Mouse (Mus musculus) kidney, postnatal 36 days (tissue): ENCODE measurements at regions not wholly inside any gene's neighbourhood (a gene's known extent, or its start where the extent isn't known, plus 50 kb on each side); places are given as distances from the start of the nearest gene placed in this dataset.
"Not testable (repeated sequence)": the region's sequence is repeated elsewhere in the genome, so short reads cannot be mapped to it uniquely, and the experiment has no call there.

Source experiments
- DNase-seq, 2 experiments: peaks; one replicate each; pipeline ENCODE4 v3.0.0; 2021 to 2022; ENCODE audit warnings: mixed read lengths in 2 of 2

DNA sequence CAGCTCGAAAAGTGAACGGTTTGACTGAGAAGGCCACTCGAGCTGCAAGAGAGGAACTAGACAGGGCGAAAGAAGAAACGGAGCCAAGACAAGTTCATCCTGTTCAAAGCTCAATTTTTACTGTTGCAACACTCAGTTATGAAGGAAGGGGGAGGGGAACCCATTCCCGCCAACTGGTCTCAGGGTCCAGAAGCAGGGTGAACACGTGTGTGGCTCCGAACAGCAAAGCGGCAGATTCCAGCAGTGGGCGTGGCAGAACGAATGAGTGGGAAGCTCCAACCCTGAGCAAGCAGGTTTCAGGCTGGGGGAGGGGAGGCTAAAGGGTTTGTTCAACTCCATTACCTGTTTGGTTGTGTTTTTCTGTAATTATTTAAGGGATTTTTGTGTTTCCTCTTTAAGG is 193.8 kb downstream of the Gm17267 start:
- DNase-seq: peak in 1 of 2 experiments; percentile 5

DNA sequence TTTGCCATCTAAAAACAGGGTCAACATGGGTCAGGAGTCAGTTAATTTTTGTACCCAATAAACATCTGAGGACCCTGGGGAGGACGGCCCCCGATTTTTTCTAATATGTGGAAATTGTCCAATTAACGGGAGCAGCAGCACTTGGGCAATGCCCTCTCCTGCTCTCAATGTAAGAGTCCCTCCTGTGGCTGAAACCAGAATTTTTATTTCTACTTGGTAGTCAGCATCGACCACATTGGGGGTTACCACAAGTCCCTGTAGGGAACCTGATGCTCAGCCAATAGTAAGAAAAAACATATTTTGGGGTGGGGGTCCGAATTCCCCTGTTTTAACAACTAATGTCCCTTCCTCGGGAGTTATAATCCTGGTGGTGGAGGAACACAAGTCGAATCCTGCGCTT is 205.9 kb downstream of the Gm17267 start:
- not testable (repeated sequence) for DNase-seq

DNA sequence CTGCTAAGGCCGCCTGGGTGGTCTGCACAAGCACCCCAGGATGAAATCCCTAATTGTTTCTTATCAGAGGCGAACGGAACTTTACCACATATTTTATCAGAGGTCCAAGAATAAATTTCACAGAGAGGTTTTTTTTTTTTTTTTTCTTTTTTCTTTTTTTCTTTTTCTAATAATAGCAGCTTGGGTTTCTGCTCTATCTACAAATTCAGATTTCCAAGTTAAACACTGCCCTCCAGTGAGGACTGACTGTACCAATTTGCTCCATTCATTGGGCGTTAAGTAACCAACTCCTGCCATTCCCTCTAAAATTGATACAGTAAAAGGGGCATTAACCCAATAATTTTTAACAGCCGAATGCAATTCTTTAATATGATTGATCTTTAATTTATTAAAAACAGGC is 207.0 kb downstream of the Gm17267 start:
- DNase-seq: not testable (repeated sequence)

DNA sequence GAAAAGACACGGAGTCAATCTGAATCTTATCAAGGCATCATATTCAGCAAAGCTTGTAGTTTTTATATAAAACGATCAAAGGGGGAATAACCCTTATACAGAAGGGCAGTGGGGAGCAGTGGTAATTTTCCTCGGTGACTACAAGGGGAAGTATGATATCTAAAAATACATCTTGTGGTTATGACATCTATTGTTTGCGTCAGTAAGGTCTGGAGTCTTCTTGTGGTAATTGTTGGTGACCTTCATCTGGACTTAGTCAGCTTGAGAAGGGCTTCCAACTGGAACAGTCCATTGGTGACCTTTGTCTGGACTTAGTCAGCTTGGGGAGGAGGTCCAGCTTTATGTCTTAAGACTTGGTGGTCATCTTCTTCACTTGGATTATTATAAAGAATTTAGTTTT is 208.9 kb downstream of the Gm17267 start:
- not testable (repeated sequence) for DNase-seq
